Mouse (Mus musculus): ENCODE results near the gene Uqcrq. TPM values are rescaled to one million over a fixed set of nuclear protein-coding genes. Genes with fewer than 3 reads are reported as not detected.

The Uqcrq gene
- 700 and 833 TPM in 2 replicates for polyA plus RNA-seq (2012; rRNA removed)

- peak; percentile 99 for DNase-seq (ENCODE audit: low read depth, low spot score)
- WGBS: under 1% methylated on average over 44 of the region's 44 CpGs
These were observed at the start of gene Uqcrq, which contains the start of gene Gdf9 for GRCm38 (mm10) chr11:53430670-53431346. Gene Uqcrq, minus strand, starts transcription at chr11:53430831. Gene Gdf9, plus strand, starts transcription at chr11:53431023.

GRCm38 (mm10) chr11:53479783-53480301 lies 49.2 kb upstream of the Uqcrq start, which contains the start of the genes Gm9945 and Sowaha:
Gene Gm9945, plus strand, starts transcription at chr11:53480166.
Gene Sowaha, minus strand, starts transcription at chr11:53480274.
- WGBS: 3% methylated on average over 40 of the region's 40 CpGs
- peak; percentile 40 for DNase-seq (ENCODE audit: low read depth, low spot score)

- DNase-seq (ENCODE audit: low read depth, low spot score): no peak
- WGBS: 1% methylated on average over 62 of the region's 62 CpGs
These were observed 48.6 kb upstream of the Uqcrq start for GRCm38 (mm10) chr11:53479171-53479782.

GRCm38 (mm10) chr11:53478383-53479170 lies 47.9 kb upstream of the Uqcrq start:
- WGBS: 8% methylated on average over 79 of the region's 79 CpGs
- DNase-seq (ENCODE audit: low read depth, low spot score): no peak

GRCm38 (mm10) chr11:53477833-53478232 lies 47.2 kb upstream of the Uqcrq start:
- DNase-seq (ENCODE audit: low read depth, low spot score): no peak
- WGBS: 79% methylated on average over 7 of the region's 7 CpGs

- DNase-seq (ENCODE audit: low read depth, low spot score): no peak
- 41% methylated on average over 8 of the region's 8 CpGs for WGBS
These were observed 45.0 kb upstream of the Uqcrq start for GRCm38 (mm10) chr11:53475620-53476019.

GRCm38 (mm10) chr11:53472709-53473108 lies 42.1 kb upstream of the Uqcrq start:
- WGBS: 70% methylated on average over 3 of the region's 3 CpGs

GRCm38 (mm10) chr11:53469968-53470695 lies 39.5 kb upstream of the Uqcrq start, which contains the start of gene Gm9837:
Gene Gm9837, minus strand, starts transcription at chr11:53470479.
- 6% methylated on average over 29 of the region's 29 CpGs for WGBS
- DNase-seq (ENCODE audit: low read depth, low spot score): no peak

More at GRCm38 (mm10) chr11:53472709-53473108, 42.1 kb upstream of the Uqcrq start:
- no peak for DNase-seq (ENCODE audit: low read depth, low spot score)

- WGBS: 24% methylated on average over 16 of the region's 16 CpGs
These were observed 38.8 kb upstream of the Uqcrq start for GRCm38 (mm10) chr11:53469294-53469967.

GRCm38 (mm10) chr11:53466231-53466971 lies 35.8 kb upstream of the Uqcrq start:
- no peak for DNase-seq (ENCODE audit: low read depth, low spot score)
- WGBS: 21% methylated on average over 40 of the region's 40 CpGs

More at GRCm38 (mm10) chr11:53469294-53469967, 38.8 kb upstream of the Uqcrq start:
- no peak for DNase-seq (ENCODE audit: low read depth, low spot score)

GRCm38 (mm10) chr11:53463551-53464424 lies 33.2 kb upstream of the Uqcrq start:
- no peak for DNase-seq (ENCODE audit: low read depth, low spot score)
- 22% methylated on average over 55 of the region's 55 CpGs for WGBS

- 42% methylated on average over 5 of the region's 5 CpGs for WGBS
- no peak for DNase-seq (ENCODE audit: low read depth, low spot score)
These were observed 31.1 kb upstream of the Uqcrq start for GRCm38 (mm10) chr11:53461727-53462126.

GRCm38 (mm10) chr11:53460192-53460591 lies 29.6 kb upstream of the Uqcrq start:
- no peak for DNase-seq (ENCODE audit: low read depth, low spot score)
- WGBS: 78% methylated on average over 3 of the region's 3 CpGs

- DNase-seq (ENCODE audit: low read depth, low spot score): no peak
- 70% methylated on average over 3 of the region's 3 CpGs for WGBS
These were observed 28.4 kb upstream of the Uqcrq start for GRCm38 (mm10) chr11:53458996-53459395.

GRCm38 (mm10) chr11:53457372-53457954 lies 26.8 kb upstream of the Uqcrq start:
- no peak for DNase-seq (ENCODE audit: low read depth, low spot score)
- 22% methylated on average over 29 of the region's 29 CpGs for WGBS

- WGBS: 2% methylated on average over 42 of the region's 42 CpGs
- DNase-seq (ENCODE audit: low read depth, low spot score): peak; percentile 32
These were observed 26.1 kb upstream of the Uqcrq start, which contains the start of the genes Gm10447 and Shroom1 for GRCm38 (mm10) chr11:53456474-53457371. Gene Gm10447, minus strand, starts transcription at chr11:53457110. Gene Shroom1, plus strand, starts transcription at chr11:53457205.
